8 mouse cellular contexts compared by ENCODE assay signal in genomic region chr6:92940191-92941131, GRCm38 (mm10). TPM values are rescaled to one million over a fixed set of nuclear protein-coding genes. Genes with fewer than 3 reads are reported as not detected.
DNase-seq lines count a peak whose midpoint lies in the region; ATAC-seq and TF ChIP-seq lines count a peak whose summit lies in the region.

No protein-coding gene starts in this region.

- peak overlapping the region; percentile 73 for H3K9ac ChIP-seq in embryonic facial prominence, embryonic 14.5 days (ENCODE audit: low read depth, low read length)
- H3K9ac ChIP-seq in heart, postnatal 0 days (replicated peaks; ENCODE audit: low read depth, low read length): peak overlapping the region; percentile 71
- peak overlapping the region; percentile 66 for H3K9ac ChIP-seq in lung, postnatal 0 days (replicated peaks; ENCODE audit: low read depth)

- peak overlapping the region; percentile 82 for H3K4me2 ChIP-seq in embryonic facial prominence, embryonic 14.5 days (ENCODE audit: low read depth, low read length)
- H3K4me2 ChIP-seq in heart, postnatal 0 days (ENCODE audit: low read depth, low read length): peak overlapping the region; percentile 95
- peak overlapping the region; percentile 85 for H3K4me2 ChIP-seq in lung, postnatal 0 days (replicated peaks; ENCODE audit: low read depth, low read length)

- intact Hi-C loops in left cerebral cortex, postnatal 14 days (cut with DNase I): loop anchor here (10.0 kb wide), 1 partner anchor 504 kb away; no protein-coding TSS in a partner anchor

- no peak for TF ChIP-seq CTCF in heart, postnatal 0 days (IDR thresholded peaks at IDR 0.05; ENCODE audit: low read depth)
- TF ChIP-seq CTCF in lung, postnatal 0 days (IDR thresholded peaks at IDR 0.05): no peak

- peak; percentile 17 to 19 for DNase-seq in left cerebral cortex, postnatal 14 days (ENCODE audit: low spot score in 2 of 2)
- DNase-seq in left cerebral cortex, adult 11 months (ENCODE audit: low spot score): no peak
- peak; percentile 86 for DNase-seq in embryonic facial prominence, embryonic 14.5 days (ENCODE audit: low spot score)
- peak; percentile 86 for DNase-seq in heart, postnatal 0 days (ENCODE audit: low spot score)
- DNase-seq in kidney, postnatal 25 days: peak; percentile 45 to 65
- peak; percentile 93 for DNase-seq in lung, postnatal 0 days (ENCODE audit: low spot score)
- DNase-seq in right cerebral cortex, postnatal 4 days: peak; percentile 18

- peaks cover 10% of the 10 kb centered on the region; the same call in 1 of the 2 replicates for H3K4me1 ChIP-seq in embryonic facial prominence, embryonic 14.5 days (ENCODE audit: control insufficient read depth, insufficient read depth, low read length)
- peaks cover 7% of the 10 kb centered on the region; the same call in 1 of the 2 replicates for H3K4me1 ChIP-seq in heart, postnatal 0 days (ENCODE audit: control insufficient read depth, insufficient read depth)
- peaks cover 5% of the 10 kb centered on the region; the same call in 1 of the 2 replicates for H3K4me1 ChIP-seq in lung, postnatal 0 days (ENCODE audit: insufficient read depth, low read depth, low read length)

- no peaks in the 10 kb centered on the region for H3K9me3 ChIP-seq in embryonic facial prominence, embryonic 14.5 days (ENCODE audit: control insufficient read depth, low read length)
- no peaks in the 10 kb centered on the region for H3K9me3 ChIP-seq in heart, postnatal 0 days (replicated peaks; ENCODE audit: control insufficient read depth, low read length)
- no peaks in the 10 kb centered on the region for H3K9me3 ChIP-seq in lung, postnatal 0 days (ENCODE audit: low read length)

- peak overlapping the region; percentile 59 for H3K4me3 ChIP-seq in embryonic facial prominence, embryonic 14.5 days (ENCODE audit: low read depth, low read length)
- peak overlapping the region; percentile 87 for H3K4me3 ChIP-seq in heart, postnatal 0 days (ENCODE audit: low read depth, low read length)
- peak overlapping the region; percentile 70 for H3K4me3 ChIP-seq in lung, postnatal 0 days (ENCODE audit: low read depth, low read length)

- under 1% methylated on average over 37 of the region's 37 CpGs for WGBS in embryonic facial prominence, embryonic 14.5 days
- under 1% methylated on average over 37 of the region's 37 CpGs for WGBS in heart, postnatal 0 days
- under 1% methylated on average over 37 of the region's 37 CpGs for WGBS in lung, postnatal 0 days

- H3K27ac ChIP-seq in embryonic facial prominence, embryonic 14.5 days (replicated peaks; ENCODE audit: low read depth, low read length): peak overlapping the region; percentile 78
- H3K27ac ChIP-seq in heart, postnatal 0 days (ENCODE audit: low read depth): peak overlapping the region; percentile 96
- peak overlapping the region; percentile 90 for H3K27ac ChIP-seq in lung, postnatal 0 days (ENCODE audit: low read length)

- TF ChIP-seq EP300 in heart, postnatal 0 days (IDR thresholded peaks at IDR 0.05; ENCODE audit: low read depth): no peak; the same call in 1 of the 2 replicates
- TF ChIP-seq EP300 in lung, postnatal 0 days (IDR thresholded peaks at IDR 0.05): no peak

- no peak for ATAC-seq in embryonic facial prominence, embryonic 14.5 days (ENCODE audit: low read depth)
- ATAC-seq in heart, postnatal 0 days (ENCODE audit: insufficient read depth, low read depth): peak; percentile 12; the same call in 1 of the 2 replicates
- ATAC-seq in lung, postnatal 0 days: peak; percentile 20
- no peak for ATAC-seq in megakaryocyte progenitor cell, adult 5-6 weeks (replicated peaks; ENCODE audit: poor library complexity)

- peaks cover 18% of the 10 kb centered on the region for H3K36me3 ChIP-seq in embryonic facial prominence, embryonic 14.5 days (ENCODE audit: control insufficient read depth, insufficient read depth, low read length)
- H3K36me3 ChIP-seq in heart, postnatal 0 days (replicated peaks; ENCODE audit: control insufficient read depth, insufficient read depth, low read length): peaks cover 24% of the 10 kb centered on the region
- no peaks in the 10 kb centered on the region for H3K36me3 ChIP-seq in lung, postnatal 0 days (ENCODE audit: insufficient read depth, low read length)

- H3K27me3 ChIP-seq in embryonic facial prominence, embryonic 14.5 days (replicated peaks; ENCODE audit: control insufficient read depth, insufficient read depth, low read length): peaks cover 5% of the 10 kb centered on the region
- H3K27me3 ChIP-seq in heart, postnatal 0 days (ENCODE audit: control insufficient read depth, insufficient read depth, low read length): no peaks in the 10 kb centered on the region
- no peaks in the 10 kb centered on the region for H3K27me3 ChIP-seq in lung, postnatal 0 days (replicated peaks; ENCODE audit: insufficient read depth, low read length)

RNA-seq across cellular contexts. Expression of gene Adamts9, which starts 2.8 kb away (rescaled TPM):
- total RNA-seq in left cerebral cortex, postnatal 14 days (2021): 1 to 10 TPM; 4.9 TPM
- polyA plus RNA-seq in embryonic facial prominence, embryonic 14.5 days (2014; fragmentation: Nextera tagmentation; extraction: Ambion mirVana): 6.9 and 8.2 TPM in 2 replicates
- 27.8 and 35.5 TPM in 2 replicates for total RNA-seq in heart, postnatal 0 days (2014; rRNA removed; ENCODE audit: low replicate concordance)
- 3.9 TPM in 2 replicates for polyA plus RNA-seq in heart, postnatal 0 days (2015; fragmentation: Nextera tagmentation; extraction: Ambion mirVana)
- 6.4 and 7.2 TPM in 2 replicates for polyA plus RNA-seq in lung, postnatal 0 days (2015; fragmentation: Nextera tagmentation; extraction: Ambion mirVana)
- not detected in 2 replicates for total RNA-seq in megakaryocyte progenitor cell, adult 5-6 weeks (2015)
- total RNA-seq in megakaryocyte progenitor cell, adult 5-6 weeks (2017): not detected in 2 replicates

Comparison
In these comparisons a context has a peak if more than half of its experiments do, and no peak if none do; other contexts are left out.
1. ATAC-seq: peak in heart, postnatal 0 days (single experiment) and lung, postnatal 0 days (single experiment); none in embryonic facial prominence, embryonic 14.5 days (single experiment) and megakaryocyte progenitor cell, adult 5-6 weeks (single experiment).
2. RNA of gene Adamts9, which starts 2.8 kb away (total RNA-seq): 27.8 to 35.5 TPM in heart, postnatal 0 days and 4.9 TPM in left cerebral cortex, postnatal 14 days; not detected in megakaryocyte progenitor cell, adult 5-6 weeks; every median in the first group is over 4 times any median in the second.
3. Peak in every context shown above with its lines, with median percentiles within 50 percentile points of each other: H3K27ac ChIP-seq, H3K4me2 ChIP-seq, H3K4me3 ChIP-seq and H3K9ac ChIP-seq.